Comparison of ENCODE assay signal across 13 mouse cellular contexts in the genomic region with DNA sequence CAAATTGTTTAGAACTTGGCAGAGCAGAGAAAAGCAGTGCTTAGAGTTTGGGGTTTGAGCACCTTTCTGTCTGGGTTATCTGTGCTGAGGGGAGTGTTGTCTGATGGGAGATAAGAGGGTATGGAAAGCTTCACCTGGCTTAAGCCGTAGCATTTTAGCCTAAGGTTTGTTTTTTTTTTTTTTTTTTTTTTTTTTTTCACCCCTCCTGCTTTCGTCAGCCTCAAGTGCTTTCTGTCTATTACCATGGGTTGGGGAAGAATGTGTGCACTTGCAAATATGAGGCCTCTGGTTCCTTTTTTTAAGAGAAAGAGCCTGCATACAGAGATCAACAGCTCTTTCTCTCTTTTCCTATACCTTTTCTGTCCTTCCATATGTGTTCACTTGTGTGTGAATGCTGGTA. TPM values are rescaled to one million over a fixed set of nuclear protein-coding genes. Genes with fewer than 3 reads are reported as not detected.
DNase-seq lines count a peak whose midpoint lies in the region; ATAC-seq and TF ChIP-seq lines count a peak whose summit lies in the region.
"Had no signal": no experiment of that assay in that cellular context is flagged by ENCODE, and none has a peak within 500 bp of the region (broad histone marks: within the 10 kb centered on the region; RNA-seq: fewer than 3 reads in every experiment).

No protein-coding gene starts in this region.

- no peaks in the 10 kb centered on the region for H3K27me3 ChIP-seq in erythroblast, embryonic 14.5 days (ENCODE audit: control insufficient read depth)
- H3K27me3 ChIP-seq in kidney, postnatal 0 days (ENCODE audit: insufficient read depth, low read length): no peaks in the 10 kb centered on the region
- H3K27me3 ChIP-seq in kidney, embryonic 14.5 days (ENCODE audit: control insufficient read depth, insufficient read depth, low read length): no peaks in the 10 kb centered on the region
- H3K27me3 ChIP-seq in hindbrain, embryonic 13.5 days: 0 out of 2 replicates have a peak, but pooled peaks cover 1% of the 10 kb centered on the region
- no peaks in the 10 kb centered on the region; the same call in 1 of the 2 replicates for H3K27me3 ChIP-seq in midbrain, embryonic 15.5 days (replicated peaks)

- H3K36me3 ChIP-seq in erythroblast, embryonic 14.5 days (ENCODE audit: control insufficient read depth): peaks cover 54% of the 10 kb centered on the region
- peaks cover 12% of the 10 kb centered on the region; the same call in 1 of the 2 replicates for H3K36me3 ChIP-seq in kidney, postnatal 0 days (ENCODE audit: insufficient read depth, low read length)
- H3K36me3 ChIP-seq in kidney, embryonic 14.5 days (ENCODE audit: control insufficient read depth, insufficient read depth, low read length): peaks cover 36% of the 10 kb centered on the region
- H3K36me3 ChIP-seq in hindbrain, embryonic 13.5 days: peaks cover 28% of the 10 kb centered on the region
- peaks cover 23% of the 10 kb centered on the region; the same call in 1 of the 2 replicates for H3K36me3 ChIP-seq in midbrain, embryonic 15.5 days (replicated peaks)

- no peaks in the 10 kb centered on the region for H3K9me3 ChIP-seq in erythroblast, embryonic 14.5 days (ENCODE audit: control insufficient read depth, low read length)
- H3K9me3 ChIP-seq in kidney, postnatal 0 days (replicated peaks; ENCODE audit: low read length): no peaks in the 10 kb centered on the region
- no peaks in the 10 kb centered on the region for H3K9me3 ChIP-seq in kidney, embryonic 14.5 days (ENCODE audit: control insufficient read depth, low read length)
- no peaks in the 10 kb centered on the region for H3K9me3 ChIP-seq in hindbrain, embryonic 13.5 days
- H3K9me3 ChIP-seq in midbrain, embryonic 15.5 days: no peaks in the 10 kb centered on the region

- H3K27ac ChIP-seq in kidney, postnatal 0 days: no peak overlapping the region
- no peak overlapping the region for H3K27ac ChIP-seq in kidney, embryonic 14.5 days (ENCODE audit: low read depth, low read length)
- H3K27ac ChIP-seq in hindbrain, embryonic 13.5 days: no peak overlapping the region
- no peak overlapping the region for H3K27ac ChIP-seq in midbrain, embryonic 15.5 days
- H3K27ac ChIP-seq: macrophage had no signal

- WGBS in kidney, postnatal 0 days: 68% methylated on average over 2 of the region's 2 CpGs
- 67% methylated on average over 2 of the region's 2 CpGs for WGBS in kidney, embryonic 14.5 days
- WGBS in hindbrain, embryonic 13.5 days: 92% methylated on average over 2 of the region's 2 CpGs
- WGBS in midbrain, embryonic 15.5 days: 82% methylated on average over 2 of the region's 2 CpGs

- H3K4me3 ChIP-seq in erythroblast, embryonic 14.5 days (replicated peaks): peak overlapping the region; percentile 100
- H3K4me3 ChIP-seq in kidney, postnatal 0 days (replicated peaks; ENCODE audit: low read depth, low read length): no peak overlapping the region
- H3K4me3 ChIP-seq in kidney, embryonic 14.5 days (ENCODE audit: low read length): no peak overlapping the region
- H3K4me3 ChIP-seq in hindbrain, embryonic 13.5 days: no peak overlapping the region
- no peak overlapping the region for H3K4me3 ChIP-seq in midbrain, embryonic 15.5 days

- no peak for ATAC-seq in erythroblast, adult 5-6 weeks (replicated peaks; ENCODE audit: low FRiP score, poor library complexity, severe bottlenecking)
- ATAC-seq in kidney, postnatal 0 days (replicated peaks; ENCODE audit: low FRiP score, low read depth): no peak
- no peak for ATAC-seq in kidney, embryonic 14.5 days (ENCODE audit: low FRiP score, low TSS enrichment)
- no peak for ATAC-seq in hindbrain, embryonic 13.5 days (ENCODE audit: low FRiP score)
- ATAC-seq in midbrain, embryonic 15.5 days (replicated peaks): no peak

- peaks cover 29% of the 10 kb centered on the region for H3K4me1 ChIP-seq in erythroblast, embryonic 14.5 days (ENCODE audit: control insufficient read depth)
- H3K4me1 ChIP-seq in kidney, postnatal 0 days (replicated peaks; ENCODE audit: insufficient read depth, low read length): peaks cover 10% of the 10 kb centered on the region
- peaks cover 8% of the 10 kb centered on the region; the same call in 1 of the 2 replicates for H3K4me1 ChIP-seq in kidney, embryonic 14.5 days (ENCODE audit: control insufficient read depth, insufficient read depth, low read length)
- H3K4me1 ChIP-seq in hindbrain, embryonic 13.5 days (replicated peaks): peaks cover 21% of the 10 kb centered on the region
- peaks cover 28% of the 10 kb centered on the region for H3K4me1 ChIP-seq in midbrain, embryonic 15.5 days

- H3K4me2 ChIP-seq in kidney, postnatal 0 days (ENCODE audit: low read length): peak overlapping the region; percentile 73; the same call in 1 of the 2 replicates
- no peak overlapping the region; the same call in 1 of the 2 replicates for H3K4me2 ChIP-seq in kidney, embryonic 14.5 days (replicated peaks; ENCODE audit: low read depth, low read length)
- peak overlapping the region; percentile 86 for H3K4me2 ChIP-seq in hindbrain, embryonic 13.5 days
- peak overlapping the region; percentile 71 for H3K4me2 ChIP-seq in midbrain, embryonic 15.5 days

- no peak overlapping the region for H3K9ac ChIP-seq in kidney, postnatal 0 days (ENCODE audit: low read depth, low read length)
- H3K9ac ChIP-seq in kidney, embryonic 14.5 days (ENCODE audit: low read depth, low read length): no peak overlapping the region
- H3K9ac ChIP-seq in hindbrain, embryonic 13.5 days: no peak overlapping the region
- no peak overlapping the region for H3K9ac ChIP-seq in midbrain, embryonic 15.5 days

- no peak for TF ChIP-seq CTCF in kidney, postnatal 0 days (IDR thresholded peaks at IDR 0.05; ENCODE audit: low read depth)

- DNase-seq in kidney, postnatal 0 days (ENCODE audit: low spot score): no peak
- no peak for DNase-seq in left cerebral cortex, adult 9 months (ENCODE audit: low spot score in 2 of 2)
- DNase-seq in left cerebral cortex, adult 11 months (ENCODE audit: low spot score): no peak
- DNase-seq: adrenal gland, adult 8-10 months; cerebellum, adult 11-12 months; kidney, adult 2 months; thymus, postnatal 4 days had no signal

RNA-seq across cellular contexts. Expression of gene Kdm5c, which starts 2.9 kb away (rescaled TPM):
- polyA plus RNA-seq in erythroblast, embryonic 14.5 days (2012): 13.9 and 17.9 TPM in 2 replicates
- total RNA-seq in erythroblast, adult 5-6 weeks (2015; ENCODE audit: low replicate concordance): 75.7 and 79.0 TPM in 2 replicates
- 125 and 143 TPM in 2 replicates for total RNA-seq in erythroblast, adult 5-6 weeks (2017; ENCODE audit: low replicate concordance)
- 18.0 and 18.5 TPM in 2 replicates for polyA plus RNA-seq in kidney, postnatal 0 days (2015; fragmentation: Nextera tagmentation; extraction: Ambion mirVana)
- 39.4 and 42.5 TPM in 2 replicates for polyA plus RNA-seq in kidney, embryonic 14.5 days (2014; fragmentation: Nextera tagmentation; extraction: Ambion mirVana)
- 35.2 and 36.0 TPM in 2 replicates for polyA plus RNA-seq in hindbrain, embryonic 13.5 days (2015; fragmentation: Nextera tagmentation; extraction: Ambion mirVana)
- 38.6 and 38.9 TPM in 2 replicates for polyA plus RNA-seq in midbrain, embryonic 15.5 days (2015; fragmentation: Nextera tagmentation; extraction: Ambion mirVana)
